Comparison of ENCODE assay signal across 25 mouse cellular contexts in genomic region chr19:49294980-49295379, GRCm38 (mm10).
"Had no signal": no experiment of that assay in that cellular context is flagged by ENCODE, and none has a peak within 500 bp of the region (broad histone marks: within the 10 kb centered on the region; RNA-seq: fewer than 3 reads in every experiment).

No protein-coding gene starts in this region.

- H3K27ac ChIP-seq: gastrocnemius, adult 2 months; heart, embryonic 10.5 days; hindbrain, embryonic 10.5 days; hindbrain, embryonic 12.5 days; hindbrain, embryonic 14.5 days; intestine, embryonic 15.5 days; layer of hippocampus, adult 2 months; left cerebral cortex, adult 2 months; limb, embryonic 10.5 days; limb, embryonic 12.5 days had no signal

- DNase-seq: forebrain, postnatal 0 days; gastrocnemius, adult 2 months; gastrocnemius, postnatal 10 days; gastrocnemius, postnatal 25 days; heart, adult 18-20 months; heart, postnatal 10 days; heart, postnatal 4 days; kidney, adult 18-20 months; kidney, adult 8-10 months; kidney, postnatal 10 days; kidney, postnatal 25 days; kidney, postnatal 4 days had no signal

- H3K4me2 ChIP-seq: heart, embryonic 12.5 days; hindbrain, embryonic 12.5 days; hindbrain, embryonic 14.5 days; intestine, embryonic 15.5 days; limb, embryonic 12.5 days had no signal

- H3K4me3 ChIP-seq: gastrocnemius, adult 2 months; heart, embryonic 10.5 days; heart, embryonic 12.5 days; hindbrain, embryonic 10.5 days; hindbrain, embryonic 12.5 days; intestine, embryonic 15.5 days; layer of hippocampus, adult 2 months; left cerebral cortex, adult 2 months; limb, embryonic 10.5 days; limb, embryonic 12.5 days had no signal

- ATAC-seq: forebrain, postnatal 0 days; hindbrain, embryonic 16.5 days; inflammation-experienced regulatory T-cells, adult 6 months; intestine, embryonic 15.5 days; intestine, postnatal 0 days had no signal

- H3K4me1 ChIP-seq: heart, embryonic 10.5 days; heart, embryonic 12.5 days; intestine, embryonic 15.5 days had no signal

- H3K9me3 ChIP-seq: heart, embryonic 10.5 days; heart, embryonic 12.5 days; hindbrain, embryonic 10.5 days; hindbrain, embryonic 12.5 days; intestine, embryonic 15.5 days; limb, embryonic 10.5 days; limb, embryonic 12.5 days had no signal

- H3K36me3 ChIP-seq: heart, embryonic 10.5 days; heart, embryonic 12.5 days; hindbrain, embryonic 10.5 days; hindbrain, embryonic 12.5 days; intestine, embryonic 15.5 days; limb, embryonic 10.5 days; limb, embryonic 12.5 days had no signal

- H3K9ac ChIP-seq: forebrain, postnatal 0 days; heart, embryonic 12.5 days; hindbrain, embryonic 12.5 days; hindbrain, embryonic 14.5 days; intestine, embryonic 15.5 days; limb, embryonic 12.5 days had no signal

- H3K27me3 ChIP-seq: heart, embryonic 12.5 days; hindbrain, embryonic 12.5 days; intestine, embryonic 15.5 days; limb, embryonic 12.5 days had no signal
